Mouse (Mus musculus) heart, embryonic 11.5 days (tissue): Measurements from ENCODE around the gene Sult2a1. TPM values are rescaled to one million over a fixed set of nuclear protein-coding genes. Genes with fewer than 3 reads are reported as not detected.
"Not testable (repeated sequence)": the region's sequence is repeated elsewhere in the genome, so short reads cannot be mapped to it uniquely, and the experiment has no call there.

Source experiments
- ATAC-seq: fragments of 200-750 bp; cut with Nextera tagmentation; replicated peaks from 2 replicates; pipeline ENCODE4 v1.8.0; 2017; ENCODE audit warnings: moderate library complexity; ENCODE audit not compliant: insufficient number of reproducible peaks, low FRiP score, low TSS enrichment
- H3K27ac ChIP-seq: fragments of 300-500 bp; sonication (generic); 2 replicates; pipeline ENCODE4 v1.5.1; 2014; ENCODE audit warnings: mild to moderate bottlenecking, low read depth, low read length
- H3K27me3 ChIP-seq: fragments of 300-500 bp; sonication (generic); 2 replicates; pipeline ENCODE4 v1.6.1; 2014; ENCODE audit warnings: mild to moderate bottlenecking, low read length, mixed read lengths; ENCODE audit not compliant: control insufficient read depth, insufficient read depth
- H3K36me3 ChIP-seq: fragments of 300-500 bp; sonication (generic); 2 replicates; pipeline ENCODE4 v1.6.1; 2014; ENCODE audit warnings: mild to moderate bottlenecking, low read length, moderate library complexity, mixed read lengths; ENCODE audit not compliant: control insufficient read depth, insufficient read depth
- H3K4me1 ChIP-seq: fragments of 300-500 bp; sonication (generic); 2 replicates; pipeline ENCODE4 v1.6.1; 2014; ENCODE audit warnings: low read length; ENCODE audit not compliant: control insufficient read depth, insufficient read depth
- H3K4me2 ChIP-seq: fragments of 300-500 bp; sonication (generic); 2 replicates; pipeline ENCODE4 v1.6.1; 2014; ENCODE audit warnings: mild to moderate bottlenecking, moderate library complexity
- H3K4me3 ChIP-seq: fragments of 300-500 bp; sonication (generic); 2 replicates; pipeline ENCODE4 v1.5.1; 2014; ENCODE audit warnings: low read depth, low read length
- H3K9ac ChIP-seq: fragments of 300-500 bp; sonication (generic); 2 replicates; pipeline ENCODE4 v1.6.1; 2014; ENCODE audit warnings: mild to moderate bottlenecking, low read depth, low read length, moderate library complexity
- H3K9me3 ChIP-seq: fragments of 300-500 bp; sonication (generic); replicated peaks from 2 replicates; pipeline ENCODE4 v1.6.1; 2016; ENCODE audit warnings: low read length; ENCODE audit not compliant: control insufficient read depth
- WGBS: fragments of 180-500 bp; shearing (Covaris S2); extraction: QIAGEN DNeasy Blood & Tissue Kit; methylation state at CpG from one replicate; pipeline ENCODE4 v1.1.7; 2014; ENCODE audit not compliant: insufficient replicate concordance; 5-methylcytosine and 5-hydroxymethylcytosine counted together
- polyA plus RNA-seq: library from polyadenylated mRNA; unstranded; fragments of >200 nt; fragmentation: Nextera tagmentation; extraction: Ambion mirVana; gene quantifications from 2 replicates; pipeline ENCODE4 v1.2.1, GENCODE M21; 2014

The Sult2a1 gene
- not detected in 2 replicates for polyA plus RNA-seq

DNA sequence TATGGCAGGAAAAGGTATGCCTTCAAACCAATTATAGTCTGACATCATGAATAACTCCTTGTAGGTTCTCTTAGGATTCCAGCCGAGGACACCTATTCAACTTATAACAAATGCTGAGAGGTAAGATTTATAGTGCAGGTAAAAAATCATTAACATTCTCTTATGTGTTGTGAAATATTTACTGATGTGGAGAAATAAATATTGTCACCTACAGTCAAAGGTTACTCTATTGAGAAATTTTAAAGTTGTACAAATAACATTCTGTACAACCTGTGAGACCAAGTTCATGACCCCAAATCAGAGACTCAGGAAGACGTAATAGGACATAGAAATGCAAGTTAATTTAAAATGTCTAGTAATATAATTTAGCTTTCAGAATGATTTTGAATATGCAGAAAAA lies at the start of gene Sult2a1:
Sult2a1 (minus strand) TSS at position 101 of the 400 bp plus-strand sequence.
- H3K27ac ChIP-seq, H3K4me3 ChIP-seq, H3K36me3 ChIP-seq, H3K9me3 ChIP-seq, H3K4me2 ChIP-seq, ATAC-seq, H3K27me3 ChIP-seq, H3K4me1 ChIP-seq, H3K9ac ChIP-seq: not testable (repeated sequence)
- 67% methylated on average over 1 of the region's 2 CpGs for WGBS

DNA sequence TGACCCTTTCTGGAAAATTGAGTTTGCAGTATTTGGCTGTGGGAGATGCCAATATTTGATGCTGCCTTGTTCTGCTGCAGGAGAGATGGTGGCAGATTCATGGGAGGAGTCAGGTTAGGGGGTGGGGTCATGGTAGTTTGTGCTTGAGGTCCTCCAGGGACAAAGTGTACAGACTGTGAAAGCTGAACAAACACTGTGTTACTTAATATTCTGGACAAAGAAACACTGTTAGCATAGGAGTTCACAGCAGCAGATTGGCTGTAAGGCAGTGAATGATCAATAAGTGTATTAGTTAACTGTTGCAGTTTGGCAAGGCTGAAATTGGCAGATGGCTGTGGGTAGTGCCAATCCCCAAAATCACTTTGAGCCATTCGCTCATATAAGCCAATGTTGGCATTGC lies 23.3 kb downstream of the Sult2a1 start:
- WGBS, result 75% methylated on average over 1 of the region's 1 CpGs
- no peak for ATAC-seq

More for the DNA sequence above, 23.3 kb downstream of the Sult2a1 start:
- Histone ChIP-seq H3K9me3 (no peaks in the 10 kb centered on the region), H3K36me3 (no peaks in the 10 kb centered on the region), H3K27me3 (no peaks in the 10 kb centered on the region), H3K4me2 (no peak overlapping the region), H3K27ac (no peak overlapping the region), H3K4me3 (no peak overlapping the region), H3K9ac (no peak overlapping the region), H3K4me1 (no peaks in the 10 kb centered on the region)

Other genes starting within 250 kb of the Sult2a1 start
- not detected in 2 replicates for gene Sult2a5, start 213.4 kb downstream of the Sult2a1 start, polyA plus RNA-seq
- gene Sult2a2, start 103.9 kb downstream of the Sult2a1 start, polyA plus RNA-seq, result not detected in 2 replicates
- not detected in 2 replicates for gene Sult2a4, start 152.2 kb upstream of the Sult2a1 start, polyA plus RNA-seq